Mouse (Mus musculus) liver, postnatal 0 days (tissue): Measurements from ENCODE around the gene Fbxl18.

Experiments used
- CTCF ChIP-seq: sonication (generic); IDR thresholded peaks from 2 replicates; pipeline ENCODE4 v1.5.1; 2016; ENCODE audit warnings: antibody characterized with exemption, low read depth
- EP300 ChIP-seq: IDR thresholded peaks from 2 replicates; pipeline ENCODE4 v1.6.1; 2016; ENCODE audit warnings: antibody characterized with exemption, low read depth, mild to moderate bottlenecking

DNA sequence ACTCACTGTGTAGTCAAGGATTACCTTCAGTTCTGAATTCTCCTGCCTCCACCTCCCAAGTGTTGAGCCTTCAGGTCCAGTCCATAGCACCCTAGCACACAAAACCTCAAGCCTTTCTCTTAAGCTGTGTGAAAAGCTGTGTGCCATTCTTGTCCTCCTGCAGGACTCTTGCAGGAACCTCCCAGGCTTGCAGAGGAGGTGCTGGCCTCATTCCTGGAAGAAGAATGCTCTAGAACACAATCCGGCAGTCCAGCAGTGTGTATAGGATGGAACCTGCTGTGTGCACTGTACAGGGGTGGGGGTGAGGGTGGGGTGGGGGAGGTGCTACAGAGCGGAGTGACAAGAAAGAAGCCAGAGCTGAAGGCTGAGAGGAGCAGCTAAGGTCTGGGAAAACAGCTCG is 47.1 kb downstream of the Fbxl18 start:
- no peak for TF ChIP-seq CTCF
- no peak for TF ChIP-seq EP300
